Mouse (Mus musculus) cerebellum, postnatal 25 days (tissue): ENCODE measurements at regions not wholly inside any gene's neighbourhood (a gene's known extent, or its start where the extent isn't known, plus 50 kb on each side); places are given as distances from the start of the nearest gene placed in this dataset.

Experiments used
- DNase-seq, 2 experiments: peaks; one replicate each; pipeline ENCODE4 v3.0.0; 2021; ENCODE audit warnings: mixed read lengths in 2 of 2

GRCm38 (mm10) chr15:51591406-51592068 is 2293.2 kb upstream of the Gm7489 start:
- DNase-seq, result no peak

GRCm38 (mm10) chr15:51592069-51592435 is 2292.7 kb upstream of the Gm7489 start:
- peak in 1 of 2 experiments; percentile 6 for DNase-seq

GRCm38 (mm10) chr15:51592511-51593498 is 2291.9 kb upstream of the Gm7489 start:
- DNase-seq, result no peak

GRCm38 (mm10) chr15:51594060-51594459 is 2290.6 kb upstream of the Gm7489 start:
- DNase-seq, result no peak

GRCm38 (mm10) chr15:51595655-51596054 is 2289.1 kb upstream of the Gm7489 start:
- no peak for DNase-seq

- no peak for DNase-seq
These were observed 2286.9 kb upstream of the Gm7489 start for GRCm38 (mm10) chr15:51597841-51598240.

- no peak for DNase-seq
These were observed 2283.4 kb upstream of the Gm7489 start for GRCm38 (mm10) chr15:51601128-51601855.

- DNase-seq, result no peak
These were observed 2263.3 kb upstream of the Gm7489 start for GRCm38 (mm10) chr15:51621455-51621854.

GRCm38 (mm10) chr15:51627463-51627862 is 2257.2 kb upstream of the Gm7489 start:
- no peak for DNase-seq

- no peak for DNase-seq
These were observed 2256.2 kb upstream of the Gm7489 start for GRCm38 (mm10) chr15:51628518-51628917.

GRCm38 (mm10) chr15:51631881-51632280 is 2252.8 kb upstream of the Gm7489 start:
- no peak for DNase-seq

GRCm38 (mm10) chr15:51633068-51633467 is 2251.6 kb upstream of the Gm7489 start:
- no peak for DNase-seq

GRCm38 (mm10) chr15:51634726-51635125 is 2250.0 kb upstream of the Gm7489 start:
- DNase-seq, result peak in 1 of 2 experiments; percentile 30

GRCm38 (mm10) chr15:51635129-51635920 is 2249.4 kb upstream of the Gm7489 start:
- peak; percentile 25 to 31 for DNase-seq

GRCm38 (mm10) chr15:51637570-51637969 is 2247.1 kb upstream of the Gm7489 start:
- no peak for DNase-seq

GRCm38 (mm10) chr15:51643772-51644311 is 2240.9 kb upstream of the Gm7489 start:
- DNase-seq, result peak in 1 of 2 experiments; percentile 9

GRCm38 (mm10) chr15:51646304-51646703 is 2238.4 kb upstream of the Gm7489 start:
- DNase-seq, result no peak

- no peak for DNase-seq
These were observed 2232.2 kb upstream of the Gm7489 start for GRCm38 (mm10) chr15:51652497-51652896.

GRCm38 (mm10) chr15:51657621-51658020 is 2227.1 kb upstream of the Gm7489 start:
- no peak for DNase-seq

GRCm38 (mm10) chr15:51668340-51668739 is 2216.4 kb upstream of the Gm7489 start:
- no peak for DNase-seq

- DNase-seq, result no peak
These were observed 2212.9 kb upstream of the Gm7489 start for GRCm38 (mm10) chr15:51671667-51672372.
